In genomic region chr6:39890811-39891210, GRCm38 (mm10) we compare ENCODE assay signal across 25 mouse cellular contexts. TPM values are rescaled to one million over a fixed set of nuclear protein-coding genes. Genes with fewer than 3 reads are reported as not detected.
DNase-seq lines count a peak whose midpoint lies in the region; ATAC-seq and TF ChIP-seq lines count a peak whose summit lies in the region.
"Had no signal": no experiment of that assay in that cellular context is flagged by ENCODE, and none has a peak within 500 bp of the region (broad histone marks: within the 10 kb centered on the region; RNA-seq: fewer than 3 reads in every experiment).

No protein-coding gene starts in this region.

- H3K4me2 ChIP-seq in CH12.LX (ENCODE audit: insufficient read depth, low read depth, poor library complexity, severe bottlenecking): no peak overlapping the region
- H3K4me2 ChIP-seq in liver, postnatal 0 days (ENCODE audit: low read depth, low read length): no peak overlapping the region
- H3K4me2 ChIP-seq: embryonic facial prominence, embryonic 12.5 days; forebrain, embryonic 13.5 days; forebrain, embryonic 15.5 days had no signal

- in situ Hi-C loops in CH12.LX (cut with MboI; ENCODE audit: low pct_ligation_motif_present, low pct_unique_long_range_greater_than_20kb, low sequenced_read_pairs): no loop called here

- H3K36me3 ChIP-seq in CH12.LX (replicated peaks in 1 of 2; ENCODE audit: control insufficient read depth in 1 of 2, insufficient read depth in 1 of 2, low read length in 1 of 2): no peaks in the 10 kb centered on the region
- no peaks in the 10 kb centered on the region for H3K36me3 ChIP-seq in liver, postnatal 0 days (replicated peaks; ENCODE audit: insufficient read depth, low read length)
- H3K36me3 ChIP-seq: embryonic facial prominence, embryonic 10.5 days; embryonic facial prominence, embryonic 12.5 days; forebrain, embryonic 15.5 days; G1E had no signal

- H3K9ac ChIP-seq in CH12.LX (ENCODE audit: insufficient read depth, low read depth): no peak overlapping the region
- H3K9ac ChIP-seq in liver, postnatal 0 days (replicated peaks): no peak overlapping the region
- H3K9ac ChIP-seq: embryonic facial prominence, embryonic 12.5 days; forebrain, embryonic 13.5 days; forebrain, embryonic 15.5 days; forebrain, postnatal 0 days had no signal

- DNase-seq in CH12.LX (ENCODE audit: extremely low read depth) (peak; percentile 9), R1 (ENCODE audit: low read depth, low spot score) (peak; percentile 70)
- peak; percentile 51 for DNase-seq in brain, adult 2 months (ENCODE audit: low read depth, low spot score)
- no peak for DNase-seq in liver, postnatal 0 days
- no peak for DNase-seq in lung, postnatal 10 days
- DNase-seq: adrenal gland, adult 8-10 months; adrenal gland, postnatal 14 days; adrenal gland, postnatal 36 days; B cell, adult 2 months; cerebellum, adult 11 months; cerebellum, adult 18-20 months; cerebellum, adult 8-10 months; cerebellum, adult 9-11 months; cerebellum, postnatal 14 days; cerebellum, postnatal 36 days; forebrain, postnatal 0 days had no signal

- TF ChIP-seq CTCF in CH12.LX (conservative IDR thresholded peaks at IDR 0.05 in 1 of 2, IDR thresholded peaks at IDR 0.05 in 1 of 2; ENCODE audit: low read depth in 2 of 2, low read length in 2 of 2): no peak
- no peak for TF ChIP-seq CTCF in liver, postnatal 0 days (IDR thresholded peaks at IDR 0.05; ENCODE audit: low read depth)

- no peaks in the 10 kb centered on the region for H3K79me2 ChIP-seq in CH12.LX (replicated peaks; ENCODE audit: control insufficient read depth, extremely low read depth, insufficient read depth, poor library complexity, severe bottlenecking)

- dilution Hi-C loops in CH12.LX (cut with MboI; ENCODE audit: extremely low pct_ligation_motif_present, extremely low pct_unique_long_range_greater_than_20kb, low sequenced_read_pairs): no loop called here

- 45% methylated on average over 3 of the region's 3 CpGs for WGBS in liver, postnatal 0 days (ENCODE audit: insufficient replicate concordance)

- H3K9me3 ChIP-seq in CH12.LX (replicated peaks; ENCODE audit: low read length): no peaks in the 10 kb centered on the region
- H3K9me3 ChIP-seq in liver, postnatal 0 days (ENCODE audit: low read length): no peaks in the 10 kb centered on the region
- H3K9me3 ChIP-seq: embryonic facial prominence, embryonic 10.5 days; embryonic facial prominence, embryonic 12.5 days; G1E had no signal

- H3K27me3 ChIP-seq in CH12.LX (replicated peaks): no peaks in the 10 kb centered on the region
- no peaks in the 10 kb centered on the region for H3K27me3 ChIP-seq in liver, postnatal 0 days (ENCODE audit: insufficient read depth, low read length)
- H3K27me3 ChIP-seq: embryonic facial prominence, embryonic 12.5 days; forebrain, embryonic 13.5 days; forebrain, embryonic 15.5 days had no signal

- no peak overlapping the region for H3K4me3 ChIP-seq in CH12.LX (replicated peaks in 1 of 3; ENCODE audit: low read depth in 2 of 3, low read length in 2 of 3, poor library complexity in 1 of 3)
- no peak overlapping the region for H3K4me3 ChIP-seq in liver, postnatal 0 days (ENCODE audit: low read depth, low read length)
- H3K4me3 ChIP-seq: embryonic facial prominence, embryonic 10.5 days; embryonic facial prominence, embryonic 12.5 days; forebrain, embryonic 13.5 days; forebrain, embryonic 15.5 days had no signal

- TF ChIP-seq POLR2A in CH12.LX (IDR thresholded peaks at IDR 0.05; ENCODE audit: low read depth, low read length): no peak

- no peak overlapping the region for H3K27ac ChIP-seq in CH12.LX (ENCODE audit: insufficient read depth, low read depth)
- no peak overlapping the region for H3K27ac ChIP-seq in liver, postnatal 0 days (ENCODE audit: low read depth)
- H3K27ac ChIP-seq: embryonic facial prominence, embryonic 10.5 days; embryonic facial prominence, embryonic 12.5 days; forebrain, embryonic 13.5 days; forebrain, embryonic 15.5 days had no signal

- no peak for ATAC-seq in liver, postnatal 0 days
- ATAC-seq: activated CD4-positive, CD25-positive, alpha-beta regulatory T cell, adult 4 months; CD4-positive, CD25-positive, alpha-beta regulatory T cell, adult 4 months; forebrain, embryonic 13.5 days; forebrain, embryonic 15.5 days; forebrain, postnatal 0 days; Patski had no signal

- no peak for TF ChIP-seq EP300 in CH12.LX (IDR thresholded peaks at IDR 0.05; ENCODE audit: low read length)
- no peak for TF ChIP-seq EP300 in liver, postnatal 0 days (IDR thresholded peaks at IDR 0.05; ENCODE audit: low read depth)

- no peak for TF ChIP-seq RAD21 in CH12.LX (IDR thresholded peaks at IDR 0.05; ENCODE audit: low read depth, low read length)

- H3K4me1 ChIP-seq in CH12.LX (ENCODE audit: control insufficient read depth in 1 of 2, insufficient read depth in 2 of 2): peaks cover 0 to 7% of the 10 kb centered on the region in 2 experiments; a peak in 2 of 4 replicates
- no peaks in the 10 kb centered on the region for H3K4me1 ChIP-seq in liver, postnatal 0 days (ENCODE audit: insufficient read depth)
- H3K4me1 ChIP-seq: embryonic facial prominence, embryonic 10.5 days; embryonic facial prominence, embryonic 12.5 days had no signal

TF ChIP-seq in CH12.LX, 34 proteins besides CTCF, POLR2A, EP300 and RAD21:
- TF ChIP-seq ZKSCAN1 (IDR thresholded peaks at IDR 0.05; ENCODE audit: borderline replicate concordance, low read depth, low read length) (no peak), ZMIZ1 (IDR thresholded peaks at IDR 0.05; ENCODE audit: low read depth, low read length) (no peak), GABPA (IDR thresholded peaks at IDR 0.05; ENCODE audit: insufficient replicate concordance, low read depth, low read length) (no peak), CHD1 (IDR thresholded peaks at IDR 0.05; ENCODE audit: low read depth, low read length) (no peak), ZC3H11A (IDR thresholded peaks at IDR 0.05; ENCODE audit: low read depth, low read length) (no peak), SIN3A (IDR thresholded peaks at IDR 0.05; ENCODE audit: low read length) (no peak), ETS1 (conservative IDR thresholded peaks at IDR 0.05; ENCODE audit: low read depth, low read length) (no peak), JUN (IDR thresholded peaks at IDR 0.05; ENCODE audit: insufficient read depth, low read depth, low read length) (no peak), UBTF (IDR thresholded peaks at IDR 0.05; ENCODE audit: low read depth, low read length) (no peak), ZNF384 (IDR thresholded peaks at IDR 0.05; ENCODE audit: low read depth, low read length) (no peak)

RNA-seq across cellular contexts. Expression of gene Tmem178b, which starts 17.7 kb away (rescaled TPM):
- not detected in 2 replicates for total RNA-seq in CH12.LX (2012; rRNA removed)
- total RNA-seq in CH12.LX (2014; rRNA removed): not detected in 2 replicates
- polyA plus RNA-seq in CH12.LX (2012; ENCODE audit: insufficient read length, low read depth): not detected in 2 replicates
- polyA plus RNA-seq in liver, postnatal 0 days (2015; fragmentation: Nextera tagmentation; extraction: Ambion mirVana): not detected in 2 replicates
- total RNA-seq: common myeloid progenitor, adult 5-6 weeks had no signal
- polyA plus RNA-seq: activated CD4-positive, CD25-positive, alpha-beta regulatory T cell, adult 4 months; G1E; Patski had no signal

Comparison
In these comparisons a context has a peak if more than half of its experiments do, and no peak if none do; other contexts are left out.
1. DNase-seq: peak in CH12.LX (single experiment), R1 (single experiment) and brain, adult 2 months (single experiment); none in liver, postnatal 0 days (single experiment) and lung, postnatal 10 days (single experiment).